Mouse (Mus musculus) lung, adult 10 weeks (tissue): ENCODE measurements around the gene Nr0b1. TPM values are rescaled to one million over a fixed set of nuclear protein-coding genes. Genes with fewer than 3 reads are reported as not detected.

ENCODE experiments used
- polyA plus RNA-seq: library from polyadenylated mRNA; stranded (reverse); fragments of 350-450 nt; fragmentation: Illumina TruSeq; extraction: RNeasy Lipid Tissue Mini Kit (QIAGEN cat#74804); gene quantifications from one replicate; pipeline ENCODE4 v1.2.3, GENCODE M21; 2014; ENCODE audit warnings: low read depth, low replicate concordance; ENCODE audit not compliant: insufficient read depth

The Nr0b1 gene
- polyA plus RNA-seq, result not detected

DNA sequence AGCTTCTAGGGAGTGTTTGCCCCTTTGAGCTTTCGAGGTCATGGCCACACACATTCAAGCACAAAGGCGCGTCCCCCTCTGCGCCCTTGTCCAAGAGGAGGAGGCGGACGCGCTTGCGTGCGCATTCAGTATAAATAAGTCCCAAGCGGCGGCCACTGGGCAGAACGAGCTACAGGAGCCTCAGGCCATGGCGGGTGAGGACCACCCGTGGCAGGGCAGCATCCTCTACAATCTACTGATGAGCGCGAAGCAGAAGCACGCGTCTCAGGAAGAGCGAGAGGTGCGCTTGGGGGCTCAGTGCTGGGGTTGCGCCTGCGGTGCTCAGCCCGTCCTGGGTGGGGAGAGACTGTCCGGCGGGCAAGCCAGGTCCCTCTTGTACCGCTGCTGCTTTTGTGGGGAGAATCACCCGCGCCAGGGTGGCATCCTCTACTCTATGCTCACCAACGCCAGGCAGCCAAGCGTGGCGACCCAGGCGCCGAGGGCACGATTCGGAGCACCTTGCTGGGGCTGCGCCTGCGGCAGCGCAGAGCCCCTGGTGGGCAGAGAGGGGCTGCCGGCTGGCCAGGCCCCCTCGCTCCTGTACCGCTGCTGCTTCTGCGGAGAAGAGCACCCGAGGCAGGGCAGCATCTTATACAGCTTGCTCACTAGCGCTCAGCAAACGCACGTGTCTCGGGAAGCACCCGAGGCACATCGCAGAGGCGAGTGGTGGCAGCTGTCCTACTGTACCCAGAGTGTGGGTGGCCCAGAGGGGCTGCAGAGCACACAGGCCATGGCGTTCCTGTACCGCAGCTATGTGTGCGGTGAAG lies at the start of gene Nr0b1:
Gene Nr0b1, plus strand, starts transcription at position 151 of the 806 bp plus-strand sequence.

Other genes with a start within 250 kb of the Nr0b1 start
- gene Samt3, start 147.6 kb upstream of the Nr0b1 start, polyA plus RNA-seq, result not detected
- gene Mageb4, start 113.3 kb downstream of the Nr0b1 start, polyA plus RNA-seq, result not detected